Mouse (Mus musculus) embryonic fibroblast, embryonic 13.5 days (primary cell): ENCODE data around the gene Dnase2b.

Experiments
- CTCF ChIP-seq: IDR thresholded peaks from 2 replicates; pipeline ENCODE4 v1.5.1; 2011; ENCODE audit warnings: mild to moderate bottlenecking, control low read depth, low read length, moderate library complexity, borderline replicate concordance; ENCODE audit not compliant: insufficient read depth
- POLR2A ChIP-seq: IDR thresholded peaks from 2 replicates; pipeline ENCODE4 v1.6.1; 2011; ENCODE audit warnings: low read depth, mild to moderate bottlenecking, control low read depth, low read length, moderate library complexity

DNA sequence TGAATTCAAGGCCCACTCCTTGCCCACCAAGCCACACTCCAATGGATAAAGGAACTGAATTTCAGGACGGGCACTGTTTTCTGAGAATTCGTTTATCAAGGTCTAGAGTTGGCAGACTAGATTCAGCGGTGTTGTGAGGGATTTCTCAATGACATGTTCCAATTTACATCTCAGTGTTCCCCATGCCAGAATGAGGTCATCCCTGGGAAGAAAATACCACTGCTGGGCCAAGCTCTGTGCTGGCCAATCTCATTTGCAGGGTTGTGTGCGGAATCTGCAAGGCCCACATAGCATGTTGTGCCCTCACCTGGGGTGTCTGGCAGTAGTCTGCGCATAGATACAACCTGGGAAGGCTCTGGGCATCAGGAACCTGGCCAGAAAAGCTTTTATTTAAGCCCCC is 43.9 kb upstream of the Dnase2b start:
- no peak for TF ChIP-seq POLR2A
- no peak for TF ChIP-seq CTCF
